Comparison of ENCODE assay signal across 17 mouse cellular contexts in genomic region chr14:78011808-78012207, GRCm38 (mm10).
DNase-seq lines count a peak whose midpoint lies in the region; ATAC-seq lines count a peak whose summit lies in the region.
"Had no signal": no experiment of that assay in that cellular context is flagged by ENCODE, and none has a peak within 500 bp of the region (broad histone marks: within the 10 kb centered on the region; RNA-seq: fewer than 3 reads in every experiment).

No protein-coding gene starts in this region.

- no peak for ATAC-seq in kidney, embryonic 16.5 days (ENCODE audit: low FRiP score, low TSS enrichment)
- ATAC-seq in midbrain, embryonic 16.5 days, result no peak
- ATAC-seq in midbrain, embryonic 14.5 days (ENCODE audit: low FRiP score, low TSS enrichment), result no peak
- ATAC-seq in intestine, embryonic 16.5 days, result no peak
- ATAC-seq: CD4-positive, CD25-positive, alpha-beta regulatory T cell, adult 4 months had no signal

- H3K9me3 ChIP-seq in kidney, embryonic 16.5 days (ENCODE audit: low read length), result no peaks in the 10 kb centered on the region
- no peaks in the 10 kb centered on the region for H3K9me3 ChIP-seq in midbrain, embryonic 16.5 days (replicated peaks; ENCODE audit: control insufficient read depth, low read length, poor library complexity, severe bottlenecking)
- H3K9me3 ChIP-seq in midbrain, embryonic 14.5 days (ENCODE audit: control insufficient read depth, low read length), result no peaks in the 10 kb centered on the region
- no peaks in the 10 kb centered on the region for H3K9me3 ChIP-seq in intestine, embryonic 16.5 days (ENCODE audit: control insufficient read depth, low read length)
- H3K9me3 ChIP-seq: kidney, embryonic 15.5 days; limb, embryonic 12.5 days had no signal

- H3K36me3 ChIP-seq in kidney, embryonic 16.5 days (ENCODE audit: insufficient read depth, low read length), result no peaks in the 10 kb centered on the region
- H3K36me3 ChIP-seq in midbrain, embryonic 16.5 days (ENCODE audit: control insufficient read depth, insufficient read depth, low read length), result no peaks in the 10 kb centered on the region
- H3K36me3 ChIP-seq in midbrain, embryonic 14.5 days (ENCODE audit: control insufficient read depth, insufficient read depth, low read length), result no peaks in the 10 kb centered on the region
- H3K36me3 ChIP-seq in intestine, embryonic 16.5 days (ENCODE audit: control insufficient read depth, insufficient read depth, low read length), result no peaks in the 10 kb centered on the region
- H3K36me3 ChIP-seq: G1E; kidney, embryonic 15.5 days; limb, embryonic 12.5 days had no signal

- WGBS in kidney, embryonic 16.5 days, result 51% methylated on average over 10 of the region's 10 CpGs
- WGBS in midbrain, embryonic 16.5 days, result 62% methylated on average over 10 of the region's 10 CpGs
- WGBS in midbrain, embryonic 14.5 days, result 64% methylated on average over 10 of the region's 10 CpGs
- WGBS in intestine, embryonic 16.5 days, result 21% methylated on average over 10 of the region's 10 CpGs

- H3K4me1 ChIP-seq in kidney, embryonic 16.5 days (ENCODE audit: insufficient read depth, low read length), result no peaks in the 10 kb centered on the region
- peaks cover 5% of the 10 kb centered on the region for H3K4me1 ChIP-seq in midbrain, embryonic 16.5 days (ENCODE audit: control insufficient read depth, insufficient read depth, low read length)
- H3K4me1 ChIP-seq in midbrain, embryonic 14.5 days (ENCODE audit: control insufficient read depth, insufficient read depth, low read length), result peaks cover 12% of the 10 kb centered on the region
- no peaks in the 10 kb centered on the region for H3K4me1 ChIP-seq in intestine, embryonic 16.5 days (ENCODE audit: control insufficient read depth, insufficient read depth, low read length)
- H3K4me1 ChIP-seq: kidney, embryonic 15.5 days had no signal

- DNase-seq in kidney, postnatal 10 days, result no peak
- no peak for DNase-seq in midbrain, embryonic 14.5 days
- no peak for DNase-seq in adrenal gland, adult 18-20 months (ENCODE audit: low spot score in 2 of 2)
- DNase-seq in layer of hippocampus, postnatal 25 days (ENCODE audit: extremely low spot score in 1 of 2, low spot score in 1 of 2), result no peak
- DNase-seq: adrenal gland, adult 2 months; cerebellum, adult 18-20 months; gastrocnemius, postnatal 25 days; right cerebral cortex, adult 18-20 months; thymus, postnatal 25 days had no signal

- no peaks in the 10 kb centered on the region for H3K27me3 ChIP-seq in kidney, embryonic 16.5 days (ENCODE audit: insufficient read depth, low read length)
- H3K27me3 ChIP-seq in midbrain, embryonic 16.5 days (ENCODE audit: control insufficient read depth, insufficient read depth, low read depth, low read length), result no peaks in the 10 kb centered on the region
- no peaks in the 10 kb centered on the region for H3K27me3 ChIP-seq in midbrain, embryonic 14.5 days (ENCODE audit: control insufficient read depth, insufficient read depth, low read length)
- H3K27me3 ChIP-seq in intestine, embryonic 16.5 days (replicated peaks; ENCODE audit: control insufficient read depth, insufficient read depth, low read length), result no peaks in the 10 kb centered on the region
- H3K27me3 ChIP-seq: kidney, embryonic 15.5 days had no signal

- no peak overlapping the region for H3K27ac ChIP-seq in kidney, embryonic 16.5 days (ENCODE audit: low read length)
- H3K27ac ChIP-seq in midbrain, embryonic 16.5 days (ENCODE audit: low read length), result peak overlapping the region; percentile 31; the same call in 1 of the 2 replicates
- no peak overlapping the region for H3K27ac ChIP-seq in midbrain, embryonic 14.5 days (replicated peaks; ENCODE audit: low read depth, low read length)
- no peak overlapping the region for H3K27ac ChIP-seq in intestine, embryonic 16.5 days (ENCODE audit: low read length)
- H3K27ac ChIP-seq: kidney, embryonic 15.5 days; limb, embryonic 12.5 days; liver, embryonic 14.5 days had no signal

- no peak overlapping the region for H3K9ac ChIP-seq in kidney, embryonic 16.5 days (replicated peaks; ENCODE audit: low read length)
- H3K9ac ChIP-seq in midbrain, embryonic 16.5 days (ENCODE audit: low read depth, low read length), result no peak overlapping the region
- no peak overlapping the region for H3K9ac ChIP-seq in midbrain, embryonic 14.5 days (replicated peaks; ENCODE audit: low read length)
- H3K9ac ChIP-seq in intestine, embryonic 16.5 days (ENCODE audit: low read depth, low read length), result no peak overlapping the region
- H3K9ac ChIP-seq: kidney, embryonic 15.5 days; limb, embryonic 12.5 days; liver, embryonic 14.5 days had no signal

- no peak overlapping the region for H3K4me3 ChIP-seq in kidney, embryonic 16.5 days (ENCODE audit: low read length)
- no peak overlapping the region for H3K4me3 ChIP-seq in midbrain, embryonic 16.5 days (ENCODE audit: low read depth, low read length)
- H3K4me3 ChIP-seq in midbrain, embryonic 14.5 days (replicated peaks; ENCODE audit: low read depth, low read length), result no peak overlapping the region
- no peak overlapping the region for H3K4me3 ChIP-seq in intestine, embryonic 16.5 days (ENCODE audit: low read length)
- H3K4me3 ChIP-seq: kidney, embryonic 15.5 days; limb, embryonic 12.5 days had no signal

- H3K4me2 ChIP-seq in kidney, embryonic 16.5 days (replicated peaks; ENCODE audit: low read depth, low read length), result peak overlapping the region; percentile 12; the same call in 1 of the 2 replicates
- H3K4me2 ChIP-seq in midbrain, embryonic 16.5 days (ENCODE audit: low read length), result no peak overlapping the region
- no peak overlapping the region for H3K4me2 ChIP-seq in midbrain, embryonic 14.5 days (ENCODE audit: low read length)
- peak overlapping the region; percentile 4; the same call in 1 of the 2 replicates for H3K4me2 ChIP-seq in intestine, embryonic 16.5 days (ENCODE audit: low read depth, low read length)
- H3K4me2 ChIP-seq: kidney, embryonic 15.5 days; limb, embryonic 12.5 days had no signal

Comparison
In these comparisons a context has a peak if more than half of its experiments do, and no peak if none do; other contexts are left out.
1. H3K4me2 ChIP-seq: peak in kidney, embryonic 16.5 days (single experiment) and intestine, embryonic 16.5 days (single experiment); none in midbrain, embryonic 16.5 days (single experiment) and midbrain, embryonic 14.5 days (single experiment).